Mouse (Mus musculus): ENCODE measurements at regions not wholly inside any gene's neighbourhood (a gene's known extent, or its start where the extent isn't known, plus 50 kb on each side); places are given as distances from the start of the nearest gene placed in this dataset.

- intact Hi-C loops (cut with DNase I): no loop called here
- no peak for DNase-seq
Measured at GRCm38 (mm10) chr7:136136666-136137065, 420.5 kb upstream of the Mki67 start.

- intact Hi-C loops (cut with DNase I): no loop called here
Measured at GRCm38 (mm10) chr7:136137341-136137740, 421.2 kb upstream of the Mki67 start.

GRCm38 (mm10) chr7:136137831-136138602, 421.9 kb upstream of the Mki67 start:
- no peak for DNase-seq
- intact Hi-C loops (cut with DNase I): no loop called here

More at GRCm38 (mm10) chr7:136137341-136137740, 421.2 kb upstream of the Mki67 start:
- DNase-seq: no peak

GRCm38 (mm10) chr7:136142832-136143231, 426.7 kb upstream of the Mki67 start:
- no peak for DNase-seq
- intact Hi-C loops (cut with DNase I): no loop called here

GRCm38 (mm10) chr7:136150196-136150595, 434.0 kb upstream of the Mki67 start:
- DNase-seq: peak; percentile 43 to 45
- intact Hi-C loops (cut with DNase I): loop anchor here (5.0 kb wide), 5 partner anchors 88 to 1167 kb away; no protein-coding TSS in a partner anchor

- DNase-seq: no peak
- intact Hi-C loops (cut with DNase I): loop anchor here (5.0 kb wide), 5 partner anchors 89 to 1166 kb away; no protein-coding TSS in a partner anchor
Measured at GRCm38 (mm10) chr7:136151301-136151930, 435.3 kb upstream of the Mki67 start.

- intact Hi-C loops (cut with DNase I): loop anchor here (5.0 kb wide), 5 partner anchors 90 to 1165 kb away; no protein-coding TSS in a partner anchor
- peak; percentile 85 to 86 for DNase-seq
Measured at GRCm38 (mm10) chr7:136152470-136152869, 436.3 kb upstream of the Mki67 start.

GRCm38 (mm10) chr7:136153621-136154020, 437.5 kb upstream of the Mki67 start:
- intact Hi-C loops (cut with DNase I): loop anchor here (5.0 kb wide), 5 partner anchors 91 to 1164 kb away; no protein-coding TSS in a partner anchor
- DNase-seq: no peak

- DNase-seq: no peak
- intact Hi-C loops (cut with DNase I): no loop called here
Measured at GRCm38 (mm10) chr7:136159136-136159535, 443.0 kb upstream of the Mki67 start.

- DNase-seq: no peak
- intact Hi-C loops (cut with DNase I): no loop called here
Measured at GRCm38 (mm10) chr7:136161526-136161925, 445.4 kb upstream of the Mki67 start.

- intact Hi-C loops (cut with DNase I): no loop called here
- no peak for DNase-seq
Measured at GRCm38 (mm10) chr7:136164834-136165233, 448.7 kb upstream of the Mki67 start.

GRCm38 (mm10) chr7:136169261-136169660, 453.1 kb upstream of the Mki67 start:
- DNase-seq: no peak
- intact Hi-C loops (cut with DNase I): no loop called here

GRCm38 (mm10) chr7:136176373-136176772, 460.2 kb upstream of the Mki67 start:
- intact Hi-C loops (cut with DNase I): no loop called here
- DNase-seq: no peak

GRCm38 (mm10) chr7:136180996-136181395, 464.8 kb upstream of the Mki67 start:
- intact Hi-C loops (cut with DNase I): no loop called here
- DNase-seq: no peak

- DNase-seq: peak; percentile 42 to 47
- intact Hi-C loops (cut with DNase I): no loop called here
Measured at GRCm38 (mm10) chr7:136182101-136182500, 465.9 kb upstream of the Mki67 start.

GRCm38 (mm10) chr7:136196424-136197160, 480.4 kb upstream of the Mki67 start:
- no peak for DNase-seq
- intact Hi-C loops (cut with DNase I): no loop called here

GRCm38 (mm10) chr7:136208879-136209278, 492.7 kb upstream of the Mki67 start:
- DNase-seq: no peak
- intact Hi-C loops (cut with DNase I): no loop called here

- DNase-seq: no peak
- intact Hi-C loops (cut with DNase I): no loop called here
Measured at GRCm38 (mm10) chr7:136209299-136210171, 493.4 kb upstream of the Mki67 start.

- DNase-seq: peak; percentile 75 to 76
- intact Hi-C loops (cut with DNase I): no loop called here
Measured at GRCm38 (mm10) chr7:136212492-136212891, 496.3 kb upstream of the Mki67 start.
